Mouse (Mus musculus) midbrain, embryonic 16.5 days (tissue): Measurements from ENCODE around the gene Man2a1. TPM values are rescaled to one million over a fixed set of nuclear protein-coding genes. Genes with fewer than 3 reads are reported as not detected.

ENCODE experiments used
- ATAC-seq: fragments of 200-750 bp; cut with Nextera tagmentation; 2 replicates; pipeline ENCODE4 v1.8.0; 2017; ENCODE audit warnings: moderate TSS enrichment
- H3K27ac ChIP-seq: fragments of 300-500 bp; sonication (generic); 2 replicates; pipeline ENCODE4 v1.5.1; 2014; ENCODE audit warnings: mild to moderate bottlenecking, low read length, mixed read lengths
- H3K27me3 ChIP-seq: fragments of 300-500 bp; sonication (generic); 2 replicates; pipeline ENCODE4 v1.6.1; 2014; ENCODE audit warnings: low read depth, low read length, mixed read lengths; ENCODE audit not compliant: control insufficient read depth, insufficient read depth
- H3K36me3 ChIP-seq: fragments of 300-500 bp; sonication (generic); 2 replicates; pipeline ENCODE4 v1.6.1; 2014; ENCODE audit warnings: mild to moderate bottlenecking, low read length, moderate library complexity, mixed read lengths; ENCODE audit not compliant: control insufficient read depth, insufficient read depth
- H3K4me1 ChIP-seq: fragments of 300-500 bp; sonication (generic); 2 replicates; pipeline ENCODE4 v1.6.1; 2014; ENCODE audit warnings: mild to moderate bottlenecking, low read length, mixed read lengths; ENCODE audit not compliant: control insufficient read depth, insufficient read depth
- H3K4me2 ChIP-seq: fragments of 300-500 bp; sonication (generic); 2 replicates; pipeline ENCODE4 v1.6.1; 2014; ENCODE audit warnings: mild to moderate bottlenecking, low read length, mixed read lengths
- H3K4me3 ChIP-seq: fragments of 300-500 bp; sonication (generic); 2 replicates; pipeline ENCODE4 v1.5.1; 2014; ENCODE audit warnings: low read depth, mild to moderate bottlenecking, low read length, moderate library complexity, mixed read lengths
- H3K9ac ChIP-seq: fragments of 300-500 bp; sonication (generic); 2 replicates; pipeline ENCODE4 v1.6.1; 2014; ENCODE audit warnings: low read depth, low read length, mixed read lengths
- H3K9me3 ChIP-seq: fragments of 300-500 bp; sonication (generic); replicated peaks from 2 replicates; pipeline ENCODE4 v1.6.1; 2014; ENCODE audit warnings: mild to moderate bottlenecking, low read length, mixed read lengths; ENCODE audit not compliant: control insufficient read depth, poor library complexity, severe bottlenecking
- WGBS: fragments of 180-500 bp; shearing (Covaris S2); extraction: QIAGEN DNeasy Blood & Tissue Kit; methylation state at CpG from one replicate; pipeline ENCODE4 v1.1.7; 2014; 5-methylcytosine and 5-hydroxymethylcytosine counted together
- polyA plus RNA-seq: library from polyadenylated mRNA; unstranded; fragments of >200 nt; fragmentation: Nextera tagmentation; extraction: Ambion mirVana; gene quantifications from 2 replicates; pipeline ENCODE4 v1.2.1, GENCODE M21; 2015

The Man2a1 gene
- polyA plus RNA-seq, 1 experiment from 2014 or later = 5.3 TPM

- H3K36me3 ChIP-seq = no peaks in the 10 kb centered on the region
- H3K27ac ChIP-seq = no peak overlapping the region
- H3K4me3 ChIP-seq = no peak overlapping the region
- H3K4me1 ChIP-seq = no peaks in the 10 kb centered on the region
- ATAC-seq = no peak
- 90% methylated on average over 1 of the region's 1 CpGs for WGBS
- no peak overlapping the region for H3K4me2 ChIP-seq
- no peak overlapping the region for H3K9ac ChIP-seq
- H3K27me3 ChIP-seq = no peaks in the 10 kb centered on the region
- H3K9me3 ChIP-seq = no peaks in the 10 kb centered on the region
These were observed 122.6 kb downstream of the Man2a1 start for GRCm38 (mm10) chr17:64723162-64723561.

GRCm38 (mm10) chr17:64725214-64725613, 124.7 kb downstream of the Man2a1 start:
- Histone ChIP-seq H3K4me2 (no peak overlapping the region), H3K27me3 (no peaks in the 10 kb centered on the region), H3K9ac (no peak overlapping the region), H3K27ac (no peak overlapping the region), H3K4me1 (no peaks in the 10 kb centered on the region), H3K9me3 (no peaks in the 10 kb centered on the region), H3K36me3 (no peaks in the 10 kb centered on the region), H3K4me3 (no peak overlapping the region)
- WGBS = 92% methylated on average over 3 of the region's 3 CpGs
- ATAC-seq = no peak

- 94% methylated on average over 7 of the region's 7 CpGs for WGBS
- Histone ChIP-seq H3K4me2 (no peak overlapping the region), H3K9me3 (no peaks in the 10 kb centered on the region), H3K4me3 (no peak overlapping the region), H3K4me1 (no peaks in the 10 kb centered on the region), H3K27ac (no peak overlapping the region), H3K36me3 (no peaks in the 10 kb centered on the region), H3K9ac (no peak overlapping the region), H3K27me3 (no peaks in the 10 kb centered on the region)
- no peak for ATAC-seq
These were observed 125.5 kb downstream of the Man2a1 start for GRCm38 (mm10) chr17:64726032-64726431.

GRCm38 (mm10) chr17:64735492-64735891, 135.0 kb downstream of the Man2a1 start:
- 96% methylated on average over 4 of the region's 4 CpGs for WGBS
- H3K9ac ChIP-seq = no peak overlapping the region
- H3K27me3 ChIP-seq = no peaks in the 10 kb centered on the region
- no peak for ATAC-seq
- H3K27ac ChIP-seq = no peak overlapping the region
- no peaks in the 10 kb centered on the region; the same call in none of the 2 replicates for H3K36me3 ChIP-seq
- H3K4me3 ChIP-seq = no peak overlapping the region
- no peak overlapping the region for H3K4me2 ChIP-seq
- H3K9me3 ChIP-seq = no peaks in the 10 kb centered on the region
- H3K4me1 ChIP-seq = no peaks in the 10 kb centered on the region

DNA sequence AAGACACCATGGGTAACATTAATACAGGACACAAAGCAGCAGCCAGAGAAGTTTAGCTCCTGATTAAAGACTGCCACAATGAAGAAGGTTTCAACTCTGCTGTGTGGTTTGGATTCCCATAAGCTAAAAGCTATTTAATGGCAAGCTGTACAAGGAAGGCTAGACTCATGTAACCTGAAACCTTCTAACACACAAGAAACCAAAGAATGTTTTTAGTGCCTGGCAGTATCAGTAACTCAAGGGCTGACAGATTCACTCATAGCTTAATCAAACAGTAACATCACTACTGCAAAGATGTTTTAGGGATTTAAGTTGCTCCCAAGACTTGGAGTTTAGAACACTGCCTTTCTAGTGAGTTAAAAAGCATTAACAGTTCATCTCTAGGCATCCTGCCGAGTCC, 137.4 kb downstream of the Man2a1 start:
- Histone ChIP-seq H3K9me3 (no peaks in the 10 kb centered on the region), H3K4me3 (no peak overlapping the region), H3K36me3 (peaks cover 4% of the 10 kb centered on the region), H3K4me2 (no peak overlapping the region), H3K9ac (no peak overlapping the region), H3K27me3 (no peaks in the 10 kb centered on the region), H3K4me1 (no peaks in the 10 kb centered on the region), H3K27ac (no peak overlapping the region)
- 97% methylated on average over 1 of the region's 1 CpGs for WGBS
- no peak for ATAC-seq

DNA sequence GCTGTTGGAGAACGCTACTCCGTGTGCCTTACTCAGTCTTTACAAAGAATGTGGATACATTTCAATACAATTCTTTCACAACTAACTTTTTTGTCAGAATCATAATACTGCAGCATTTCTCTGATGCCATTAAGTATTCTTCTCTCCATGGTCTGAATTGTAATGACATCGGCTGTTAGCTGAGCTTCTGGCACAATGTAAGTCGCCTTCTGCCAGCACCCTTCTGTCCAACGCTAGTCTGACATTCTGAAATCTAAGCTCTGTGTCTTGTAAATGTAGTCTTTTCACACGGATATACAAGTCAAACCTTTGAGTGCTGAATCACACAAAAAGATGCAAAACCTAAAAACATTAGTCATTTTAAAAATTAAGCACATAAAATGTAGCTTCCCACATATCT, 138.6 kb downstream of the Man2a1 start:
- no peak for ATAC-seq
- WGBS = 83% methylated on average over 6 of the region's 6 CpGs
- no peaks in the 10 kb centered on the region for H3K9me3 ChIP-seq
- H3K4me1 ChIP-seq = no peaks in the 10 kb centered on the region
- no peak overlapping the region for H3K27ac ChIP-seq
- H3K36me3 ChIP-seq = peaks cover 4% of the 10 kb centered on the region
- H3K4me2 ChIP-seq = no peak overlapping the region
- H3K4me3 ChIP-seq = no peak overlapping the region
- H3K9ac ChIP-seq = no peak overlapping the region
- no peaks in the 10 kb centered on the region for H3K27me3 ChIP-seq

DNA sequence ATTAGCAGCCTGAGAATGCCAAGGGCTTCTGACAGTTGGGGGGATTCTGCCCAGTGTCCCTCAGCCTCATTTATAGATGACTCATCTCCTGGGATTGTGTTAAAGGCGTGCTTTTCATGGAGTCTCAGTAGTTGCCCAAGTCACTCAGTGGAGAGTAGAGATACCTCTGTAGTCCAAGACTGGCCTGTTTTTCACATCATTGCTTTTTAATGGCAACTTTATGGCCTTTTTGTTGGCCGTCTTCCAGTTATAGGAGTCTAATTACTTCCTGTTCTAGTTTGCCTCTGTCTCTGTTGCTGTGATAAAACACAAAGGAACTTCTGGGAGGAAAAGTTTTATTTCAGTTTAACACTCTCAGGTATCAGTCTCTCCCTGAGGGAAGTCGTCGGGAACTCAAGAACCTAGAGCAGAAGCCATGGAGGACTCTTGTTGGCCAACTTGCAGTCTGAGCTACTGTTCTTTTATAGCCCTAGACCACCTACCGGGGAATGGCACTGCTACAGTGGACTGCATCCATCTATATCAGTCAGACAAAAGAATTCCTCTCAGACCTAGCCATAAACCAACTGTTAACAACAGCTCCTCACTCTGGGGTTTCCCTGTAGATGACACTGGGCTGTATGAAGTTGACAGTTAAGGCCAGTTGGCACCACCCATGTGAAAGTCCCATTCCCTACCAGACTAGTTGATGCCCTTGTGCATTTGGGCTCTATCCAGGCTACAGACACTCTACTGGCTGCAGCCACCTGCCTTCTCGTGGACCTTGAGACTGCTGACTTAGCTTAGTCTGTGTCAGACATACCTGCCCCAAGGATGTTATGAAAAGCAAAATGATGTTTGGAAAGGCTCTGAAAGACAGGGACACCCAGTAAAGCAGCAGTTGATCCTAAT, 142.4 kb downstream of the Man2a1 start:
- no peaks in the 10 kb centered on the region for H3K9me3 ChIP-seq
- no peak for ATAC-seq
- no peak overlapping the region for H3K4me2 ChIP-seq
- H3K4me3 ChIP-seq = no peak overlapping the region
- no peak overlapping the region for H3K27ac ChIP-seq
- H3K4me1 ChIP-seq = no peaks in the 10 kb centered on the region
- H3K27me3 ChIP-seq = no peaks in the 10 kb centered on the region
- 93% methylated on average over 6 of the region's 6 CpGs for WGBS
- peaks cover 7% of the 10 kb centered on the region for H3K36me3 ChIP-seq
- no peak overlapping the region for H3K9ac ChIP-seq

- H3K27ac ChIP-seq = no peak overlapping the region
- no peaks in the 10 kb centered on the region for H3K27me3 ChIP-seq
- H3K9ac ChIP-seq = no peak overlapping the region
- 92% methylated on average over 13 of the region's 13 CpGs for WGBS
- H3K4me2 ChIP-seq = no peak overlapping the region
- no peaks in the 10 kb centered on the region for H3K9me3 ChIP-seq
- no peak overlapping the region for H3K4me3 ChIP-seq
- no peaks in the 10 kb centered on the region for H3K4me1 ChIP-seq
- no peak for ATAC-seq
- peaks cover 7% of the 10 kb centered on the region for H3K36me3 ChIP-seq
These were observed 143.2 kb downstream of the Man2a1 start for GRCm38 (mm10) chr17:64743606-64744300.

DNA sequence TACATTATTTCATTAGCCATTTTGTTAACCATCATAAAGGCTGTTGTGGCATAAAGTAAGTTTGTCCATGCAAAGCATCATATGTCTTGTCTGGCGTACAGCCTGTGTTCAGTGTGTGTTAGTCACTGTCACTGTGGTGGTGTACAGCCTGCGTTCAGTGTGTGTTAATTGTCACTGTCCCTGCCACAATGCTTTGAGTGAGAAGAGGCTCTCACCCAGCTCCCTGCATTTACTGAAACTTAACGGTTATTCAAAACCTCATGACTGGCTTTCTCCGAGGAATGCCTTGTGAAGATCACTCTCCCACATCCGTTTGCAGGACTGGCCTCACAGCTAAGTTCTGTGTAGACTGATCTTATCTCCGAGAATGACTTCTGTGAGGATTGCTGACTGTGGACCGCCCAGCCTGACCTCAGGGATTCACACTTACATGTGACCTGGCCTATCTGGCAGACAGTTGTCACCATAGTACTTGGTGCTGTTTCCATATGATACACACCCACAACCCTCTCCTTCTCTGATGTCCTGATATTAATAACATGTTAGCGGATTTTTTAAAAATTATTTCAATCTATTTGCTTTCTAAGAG, 146.2 kb downstream of the Man2a1 start:
- H3K9ac ChIP-seq = no peak overlapping the region
- no peak overlapping the region for H3K4me2 ChIP-seq
- no peaks in the 10 kb centered on the region for H3K9me3 ChIP-seq
- no peaks in the 10 kb centered on the region for H3K27me3 ChIP-seq
- no peak overlapping the region for H3K4me3 ChIP-seq
- H3K27ac ChIP-seq = no peak overlapping the region
- WGBS = 88% methylated on average over 8 of the region's 8 CpGs
- no peak for ATAC-seq
- H3K4me1 ChIP-seq = no peaks in the 10 kb centered on the region
- peaks cover 3% of the 10 kb centered on the region; the same call in 1 of the 2 replicates for H3K36me3 ChIP-seq
